15 mouse cellular contexts compared by ENCODE assay signal in genomic region chr14:43835366-43835765, GRCm38 (mm10). TPM values are rescaled to one million over a fixed set of nuclear protein-coding genes. Genes with fewer than 3 reads are reported as not detected.
"Had no signal": no experiment of that assay in that cellular context is flagged by ENCODE, and none has a peak within 500 bp of the region (broad histone marks: within the 10 kb centered on the region; RNA-seq: fewer than 3 reads in every experiment).

No protein-coding gene starts in this region.

RNA-seq across cellular contexts. Expression of gene Ear1, which starts 40.0 kb away (rescaled TPM):
- total RNA-seq: heart, postnatal 10 days; heart, postnatal 14 days; heart, postnatal 25 days; heart, postnatal 36 days; heart, postnatal 4 days; hindbrain, postnatal 0 days; layer of hippocampus, adult 18-20 months; layer of hippocampus, adult 2 months; layer of hippocampus, adult 8-10 months; layer of hippocampus, postnatal 10 days; layer of hippocampus, postnatal 14 days; layer of hippocampus, postnatal 25 days; layer of hippocampus, postnatal 36 days; left cerebral cortex, adult 18-20 months had no signal

RNA-seq across cellular contexts. Expression of gene Gm8180, which starts 50.8 kb away (rescaled TPM):
- total RNA-seq: heart, postnatal 10 days; heart, postnatal 14 days; heart, postnatal 25 days; heart, postnatal 36 days; heart, postnatal 4 days; hematopoietic stem cell, adult 5-6 weeks; hindbrain, postnatal 0 days; layer of hippocampus, adult 18-20 months; layer of hippocampus, adult 2 months; layer of hippocampus, adult 8-10 months; layer of hippocampus, postnatal 10 days; layer of hippocampus, postnatal 14 days; layer of hippocampus, postnatal 25 days; layer of hippocampus, postnatal 36 days; left cerebral cortex, adult 18-20 months had no signal
